Mouse (Mus musculus) thymus, adult 2 months (tissue): ENCODE measurements around the gene Gabbr2.

ENCODE experiments used
- CTCF ChIP-seq: fragments of 200-500 bp; IDR thresholded peaks from 2 replicates; pipeline ENCODE4 v1.5.1; 2012; ENCODE audit warnings: mild to moderate bottlenecking, control low read depth, low read length, moderate library complexity, borderline replicate concordance; ENCODE audit not compliant: control insufficient read depth, poor library complexity, insufficient read depth; ENCODE audit errors: extremely low read depth
- POLR2A ChIP-seq: fragments of 200-500 bp; IDR thresholded peaks from 2 replicates; pipeline ENCODE4 v1.6.1; 2012; ENCODE audit warnings: mild to moderate bottlenecking, low read length, control low read depth, moderate library complexity; ENCODE audit not compliant: control insufficient read depth, poor library complexity, insufficient read depth; ENCODE audit errors: extremely low read depth

DNA sequence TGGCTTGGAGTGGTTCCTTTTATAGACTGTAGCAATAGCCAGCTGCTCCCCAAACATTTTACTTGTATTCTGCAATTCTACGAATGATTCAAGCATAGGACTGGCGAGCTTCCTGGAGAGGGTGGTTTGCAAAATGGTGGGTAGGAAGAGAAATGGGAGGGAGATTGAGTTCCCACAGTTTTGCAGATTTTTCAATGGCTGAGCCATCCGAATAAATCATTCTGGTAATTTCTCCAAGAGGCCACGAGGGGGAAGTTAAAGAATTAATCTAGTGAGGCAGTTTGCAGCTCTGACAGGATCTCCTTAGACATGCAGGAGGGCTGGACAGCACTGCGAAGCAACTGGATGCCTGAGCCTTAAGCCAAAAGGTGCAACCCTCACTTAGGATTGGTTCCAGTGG is 256.8 kb downstream of the Gabbr2 start:
- TF ChIP-seq CTCF (no peak), POLR2A (no peak)
